Mouse (Mus musculus) E14TG2a.4 (cell line): ENCODE measurements around the gene Atp11a.

Source experiments
- CTCF ChIP-seq: conservative IDR thresholded peaks from 2 replicates; pipeline ENCODE4 v1.5.1; 2014; ENCODE audit warnings: low read length
- NANOG ChIP-seq: IDR thresholded peaks from 2 replicates; pipeline ENCODE4 v1.6.1; 2014; ENCODE audit warnings: borderline replicate concordance, low read length, mixed read lengths
- POU5F1 ChIP-seq: IDR thresholded peaks from 2 replicates; pipeline ENCODE4 v1.6.1; 2014; ENCODE audit warnings: low read length, borderline replicate concordance

DNA sequence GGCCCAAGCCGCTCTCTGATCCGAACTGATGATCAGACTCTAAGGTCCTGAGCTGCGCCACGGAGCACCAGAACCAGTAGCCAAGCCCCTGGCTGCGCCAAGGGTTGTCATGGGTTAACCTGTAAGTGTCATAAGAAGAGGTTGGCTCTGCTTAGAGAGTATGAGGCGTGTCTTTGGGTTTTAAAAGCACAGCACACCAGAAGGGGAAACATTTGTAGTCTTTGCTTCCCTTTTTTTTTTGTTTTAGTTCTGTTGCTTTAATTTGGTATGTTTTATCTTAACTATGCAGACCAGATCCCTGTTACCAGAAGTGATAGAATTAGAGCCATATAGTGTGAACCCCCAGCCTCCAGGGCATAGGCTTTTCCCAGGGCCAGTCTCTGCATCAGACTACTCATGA lies 123.3 kb downstream of the Atp11a start:
- no peak for TF ChIP-seq CTCF
- no peak for TF ChIP-seq POU5F1
- no peak for TF ChIP-seq NANOG
